Mouse (Mus musculus) Patski (cell line): ENCODE data around the gene Matk. TPM values are rescaled to one million over a fixed set of nuclear protein-coding genes. Genes with fewer than 3 reads are reported as not detected.

Experiments
- ATAC-seq: fragments of 100-300 bp; one replicate; pipeline ENCODE4 v1.8.0; 2021
- CTCF ChIA-PET: fragments of 350-600 bp; sonication (Branson Sonifier 250); formaldehyde crosslinking; loops from one replicate; lab custom pipeline; 2022; ENCODE audit warnings: inconsistent platforms; lab: Charles Lee
- POLR2A ChIA-PET: fragments of 350-600 bp; sonication (Branson Sonifier 250); formaldehyde crosslinking; loops from one replicate; lab custom pipeline; 2022; ENCODE audit warnings: antibody characterized with exemption, inconsistent platforms; lab: Charles Lee
- DNase-seq: peaks from one replicate; pipeline ENCODE4 v3.0.0-alpha.2; 2011; ENCODE audit warnings: low read depth, low spot score
- H3K27me3 ChIP-seq: fragments of 371-371 bp; one replicate; pipeline ENCODE4 v1.5.1; 2021
- CTCF ChIP-seq: fragments of 100-300 bp; IDR thresholded peaks from one replicate; pipeline ENCODE4 v1.5.1; 2021
- in situ Hi-C: fragments of 300-500 bp; cut with MboI; formaldehyde crosslinking; loops from 3 replicates; pipeline ENCODE4 v1.11.1; 2018; ENCODE audit warnings: low pct_unique_long_range_greater_than_20kb, mixed read lengths
- polyA plus RNA-seq: library from polyadenylated mRNA; unstranded; gene quantifications from one replicate; pipeline ENCODE4 v1.2.3, GENCODE M21; 2021

The Matk gene
- polyA plus RNA-seq, 1 experiment from 2014 or later = 1.5 TPM

DNA sequence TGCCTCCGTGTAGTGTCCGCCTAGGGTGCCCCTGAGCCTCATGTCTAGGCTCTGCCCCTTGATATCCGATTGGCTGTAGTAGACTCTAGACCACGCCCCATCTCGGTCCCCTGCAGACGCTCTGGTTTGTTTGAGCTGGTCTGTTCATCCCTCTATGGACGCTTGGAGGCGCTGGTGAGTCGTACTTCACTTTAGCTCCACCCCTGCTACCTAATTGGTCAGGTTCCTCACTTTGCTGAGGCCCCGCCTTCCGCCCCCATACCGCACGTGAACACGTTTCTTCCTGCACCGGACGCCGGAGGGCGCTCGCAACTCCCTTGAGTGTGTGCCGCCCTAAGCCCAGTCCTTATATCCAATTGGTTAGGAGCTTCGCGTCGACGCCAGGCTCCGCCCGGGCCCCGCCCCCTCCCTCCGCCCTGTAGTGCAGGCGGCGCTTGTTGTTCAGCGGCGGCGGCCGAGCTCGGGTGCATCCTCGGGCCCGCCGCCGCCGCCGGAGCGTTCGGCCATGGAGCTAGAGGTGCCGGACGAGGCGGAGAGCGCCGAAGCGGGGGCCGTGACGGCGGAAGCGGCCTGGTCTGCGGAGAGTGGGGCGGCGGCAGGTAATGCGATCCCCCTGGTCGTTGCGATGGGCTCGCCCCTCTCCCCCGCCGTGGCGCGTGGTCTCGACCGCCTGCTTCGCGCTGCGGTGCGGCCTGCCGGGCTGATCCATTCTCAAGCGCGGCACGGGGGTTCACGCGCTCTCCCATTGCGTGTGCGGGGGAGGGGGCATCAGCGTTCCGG lies 40.0 kb downstream of the Matk start, which contains the start of gene Pip5k1c:
Gene Pip5k1c, plus strand, starts transcription at position 410 of the 780 bp plus-strand sequence.
- in situ Hi-C loops = no loop called here
- CTCF ChIA-PET = interaction anchor here (0.7 to 2.3 kb wide), 22 partner anchors 9 to 98 kb away, joined by 3 to 32 read pairs (median 5); partner anchors contain the start of genes Cactin, Fzr1 and Hmg20b
- POLR2A ChIA-PET = interaction anchor here (0.5 to 2.1 kb wide), 2 partner anchors 28 to 700 kb away, joined by 8 read pairs; partner anchors contain the start of gene Cactin
- ATAC-seq = peak; percentile 81
- peak; percentile 98 for DNase-seq
- no peaks in the 10 kb centered on the region for H3K27me3 ChIP-seq
- TF ChIP-seq CTCF = no peak

DNA sequence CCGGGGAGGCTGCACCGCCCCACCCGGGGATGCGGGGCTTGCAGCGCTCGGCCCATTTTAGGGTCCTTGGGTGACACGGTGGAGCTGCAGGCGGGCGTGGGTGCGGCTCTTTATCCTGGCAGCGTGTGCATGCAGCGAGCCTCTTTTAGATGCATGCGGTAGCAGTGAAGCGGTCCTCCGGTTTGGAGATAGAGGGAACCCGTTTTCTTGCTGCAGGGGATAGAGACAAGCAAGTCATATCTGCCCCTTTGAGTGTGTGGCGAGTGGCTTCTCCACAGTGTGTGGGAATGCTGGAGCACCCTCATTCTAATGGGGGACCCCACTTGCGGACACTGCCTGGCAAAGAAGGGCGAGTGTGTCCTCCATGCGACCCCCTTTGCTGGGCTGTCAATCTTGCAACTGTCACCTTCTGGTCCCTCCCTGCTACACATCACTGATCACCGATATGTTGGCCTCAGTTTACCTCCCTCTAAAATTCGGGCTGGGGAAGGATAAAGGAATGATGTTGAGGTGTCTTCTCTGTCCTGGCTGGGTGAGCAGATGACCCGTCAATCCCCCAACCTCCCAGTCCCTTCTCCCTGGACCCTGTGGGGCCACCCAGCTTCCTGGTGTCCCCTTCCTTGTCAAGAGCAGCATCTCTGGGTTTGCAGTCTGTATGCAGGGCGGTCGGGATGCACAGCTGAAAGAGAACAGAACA lies 40.7 kb downstream of the Matk start:
- ChIA-PET POLR2A (interaction anchor here (2.1 kb wide), 1 partner anchor 27 kb away, joined by 8 read pairs; the partner anchor contains the start of gene Cactin), CTCF (interaction anchor here (0.7 to 2.3 kb wide), 20 partner anchors 8 to 97 kb away, joined by 3 to 32 read pairs (median 5); partner anchors contain the start of genes Cactin, Fzr1 and Hmg20b)
- DNase-seq (no peak), ATAC-seq (peak; percentile 12)
- in situ Hi-C loops = no loop called here
- no peak for TF ChIP-seq CTCF
- no peaks in the 10 kb centered on the region for H3K27me3 ChIP-seq

DNA sequence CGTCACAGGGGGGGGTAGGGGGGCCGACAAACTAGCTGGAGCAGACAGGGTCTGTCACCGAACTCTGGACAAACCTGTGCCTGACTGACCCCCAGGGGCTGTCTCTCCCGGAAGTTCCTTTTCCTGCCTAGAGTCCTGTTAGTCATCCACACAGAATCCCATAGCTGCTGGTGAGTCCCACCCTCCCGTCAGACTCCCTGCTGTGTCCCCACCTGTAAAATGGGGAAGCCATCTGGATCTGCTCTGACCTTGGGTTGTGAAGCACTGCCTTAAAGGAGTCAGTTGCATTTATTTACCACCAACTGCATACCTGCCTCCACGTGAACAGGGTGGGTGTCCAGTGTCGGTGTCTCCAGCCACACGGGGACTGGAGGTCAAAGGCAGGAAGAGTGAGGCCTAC lies 41.7 kb downstream of the Matk start:
- no peaks in the 10 kb centered on the region for H3K27me3 ChIP-seq
- in situ Hi-C loops = no loop called here
- no peak for ATAC-seq
- POLR2A ChIA-PET = no interaction called here
- CTCF ChIA-PET = no interaction called here
- DNase-seq = no peak
- TF ChIP-seq CTCF = no peak

DNA sequence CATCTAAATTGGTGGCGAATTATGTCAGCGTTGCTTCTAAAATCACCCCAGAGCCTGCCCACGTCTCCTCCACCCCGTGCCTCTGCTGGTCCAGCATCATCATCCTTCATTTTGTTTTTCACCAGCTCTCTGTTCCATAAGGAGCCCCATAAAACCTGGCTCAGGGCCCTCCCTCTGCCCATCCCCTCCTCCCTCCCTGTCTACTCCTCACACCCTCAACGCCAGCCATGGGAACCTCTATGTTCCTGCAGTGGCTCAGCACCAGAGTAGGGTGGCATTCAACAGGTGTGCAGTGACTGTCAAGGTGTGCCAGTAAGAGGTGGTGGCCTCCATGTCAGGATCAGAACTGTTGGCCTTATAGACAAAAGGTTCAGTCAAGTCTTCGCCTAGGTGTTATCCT lies 42.5 kb downstream of the Matk start:
- ATAC-seq = no peak
- CTCF ChIA-PET = interaction anchor here (2.5 kb wide), 1 partner anchor 10 kb away, joined by 15 read pairs; no protein-coding TSS in a partner anchor
- no peak for TF ChIP-seq CTCF
- in situ Hi-C loops = no loop called here
- H3K27me3 ChIP-seq = no peaks in the 10 kb centered on the region
- no peak for DNase-seq
- POLR2A ChIA-PET = no interaction called here

DNA sequence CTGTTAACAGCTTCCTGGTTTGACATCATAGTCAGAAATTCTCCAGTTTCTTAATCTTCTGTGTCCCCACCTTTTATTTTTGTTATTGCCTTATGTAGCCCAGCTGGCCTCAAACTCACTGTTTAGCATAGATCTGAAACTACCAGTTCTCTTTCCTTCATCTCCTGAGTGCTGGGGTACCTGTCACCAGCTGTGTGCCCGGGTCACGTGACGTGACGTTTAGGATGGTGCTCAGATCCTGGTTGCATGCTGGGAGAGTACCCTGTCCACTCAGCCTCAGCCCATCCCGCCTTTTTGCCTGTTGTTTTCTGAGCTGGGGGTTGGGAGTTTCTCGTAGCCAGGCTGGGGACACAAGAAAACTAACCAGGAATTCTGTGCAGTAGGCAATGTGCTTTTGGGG lies 44.5 kb downstream of the Matk start:
- POLR2A ChIA-PET = interaction anchor here (0.6 to 1.1 kb wide), 3 partner anchors 8 to 1613 kb away, joined by 3 to 4 read pairs (median 3); partner anchors contain the start of gene Hmg20b
- ATAC-seq (no peak), DNase-seq (no peak)
- in situ Hi-C loops = no loop called here
- no peak for TF ChIP-seq CTCF
- no peaks in the 10 kb centered on the region for H3K27me3 ChIP-seq
- CTCF ChIA-PET = interaction anchor here (1.7 to 2.5 kb wide), 2 partner anchors 8 kb away, joined by 7 to 15 read pairs; no protein-coding TSS in a partner anchor

DNA sequence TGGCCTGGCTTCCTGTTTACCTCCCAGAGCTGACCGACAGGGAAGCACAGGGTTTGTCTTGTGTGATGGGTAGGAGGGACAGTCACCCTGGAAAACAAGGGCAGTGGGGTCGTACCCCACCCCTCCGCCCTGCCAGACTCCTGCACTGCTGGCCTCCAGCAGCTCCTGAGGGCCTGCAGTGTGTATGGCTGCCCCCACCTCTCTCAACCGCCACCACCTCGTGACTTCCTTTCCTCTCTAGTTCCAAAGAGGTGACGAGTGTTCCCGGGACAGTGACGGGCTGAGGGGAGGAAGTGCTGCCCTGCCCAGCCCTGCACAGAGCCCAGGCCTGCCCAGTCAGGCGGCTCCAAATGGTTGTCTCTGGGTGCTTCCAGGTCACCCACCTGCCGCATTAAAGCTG lies 45.1 kb downstream of the Matk start:
- CTCF ChIA-PET = interaction anchor here (1.7 kb wide), 1 partner anchor 9 kb away, joined by 7 read pairs; no protein-coding TSS in a partner anchor
- H3K27me3 ChIP-seq = no peaks in the 10 kb centered on the region
- in situ Hi-C loops = no loop called here
- DNase-seq (no peak), ATAC-seq (no peak)
- POLR2A ChIA-PET = interaction anchor here (0.6 kb wide), 2 partner anchors 11 to 1612 kb away, joined by 3 to 4 read pairs; no protein-coding TSS in a partner anchor
- TF ChIP-seq CTCF = no peak

DNA sequence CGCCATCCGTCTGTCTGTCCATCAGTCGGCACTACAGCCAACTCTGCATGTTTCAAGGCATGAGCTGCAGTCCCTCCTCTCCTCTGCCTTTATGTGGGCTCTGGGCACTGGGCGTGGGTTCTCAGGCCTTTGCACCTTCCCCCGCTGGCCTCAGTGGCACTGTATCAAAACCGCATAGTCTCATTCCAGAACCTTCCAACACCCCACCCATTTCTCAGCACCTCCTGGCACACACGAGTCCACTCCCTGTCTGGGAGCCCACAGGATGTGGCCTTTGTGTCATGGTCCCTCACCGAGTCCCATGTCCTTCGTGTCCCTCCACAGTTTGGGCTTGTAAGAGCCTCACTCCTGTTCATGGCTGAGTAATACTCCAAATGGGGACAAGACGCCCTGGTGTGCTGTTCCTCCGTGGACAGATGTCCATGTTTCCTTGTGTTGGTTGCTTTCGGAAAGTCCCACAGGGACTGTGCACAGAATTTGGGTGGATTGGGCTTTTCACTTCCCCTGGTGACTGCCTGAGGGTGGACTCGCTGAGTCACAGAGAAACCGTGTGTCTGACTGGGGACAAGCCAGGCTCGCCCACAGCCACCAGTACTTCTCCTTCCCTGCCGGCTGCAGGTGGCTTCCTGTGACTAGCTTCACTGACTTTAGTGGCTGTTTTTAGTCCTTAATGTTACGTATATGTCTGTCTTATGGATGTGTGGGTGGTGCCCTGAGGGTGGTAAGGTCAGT lies 45.8 kb downstream of the Matk start:
- DNase-seq (no peak), ATAC-seq (no peak)
- in situ Hi-C loops = no loop called here
- no peaks in the 10 kb centered on the region for H3K27me3 ChIP-seq
- CTCF ChIA-PET = interaction anchor here (0.7 to 1.7 kb wide), 3 partner anchors 10 to 43 kb away, joined by 3 to 7 read pairs (median 3); no protein-coding TSS in a partner anchor
- POLR2A ChIA-PET = interaction anchor here (0.6 kb wide), 1 partner anchor 11 kb away, joined by 3 read pairs; no protein-coding TSS in a partner anchor
- TF ChIP-seq CTCF = no peak

DNA sequence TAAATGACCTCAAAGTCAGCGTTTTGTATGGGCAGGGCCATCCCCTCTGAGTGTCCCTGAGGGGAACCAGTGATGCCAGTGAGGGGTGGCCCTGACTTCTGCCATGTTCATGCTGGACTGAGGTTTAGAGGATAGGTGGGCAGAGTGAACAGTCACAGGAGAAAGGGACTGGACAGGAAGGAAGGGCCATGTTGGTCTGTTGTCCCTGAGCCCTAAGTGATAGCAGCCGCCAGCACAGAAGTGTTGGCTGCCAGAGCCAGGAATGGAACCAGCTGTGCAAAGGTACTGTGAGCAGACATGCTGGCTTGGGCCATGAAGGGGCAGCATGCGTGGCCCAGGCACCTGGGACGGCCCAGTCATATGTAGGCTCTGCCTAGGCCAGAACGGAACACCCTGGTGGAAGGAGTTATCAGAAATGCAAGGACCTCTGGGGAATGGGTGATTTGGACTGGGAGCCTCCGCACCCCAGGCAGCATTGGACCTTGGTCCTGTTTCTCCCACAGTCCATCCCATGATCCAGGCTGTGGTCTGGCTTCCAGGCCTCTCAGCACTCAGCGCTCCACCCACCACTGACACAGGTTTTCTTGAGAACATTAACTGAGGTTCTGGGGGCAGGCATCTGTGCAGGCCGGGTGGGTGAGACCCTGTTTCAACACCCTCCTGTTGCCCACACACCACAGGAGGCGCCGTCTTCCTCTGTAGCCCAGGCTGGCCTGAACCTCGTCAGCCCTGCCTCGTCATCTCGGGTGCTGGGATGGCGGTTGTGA lies 47.0 kb downstream of the Matk start:
- no peaks in the 10 kb centered on the region for H3K27me3 ChIP-seq
- in situ Hi-C loops = no loop called here
- ChIA-PET CTCF (interaction anchor here (0.7 to 3.1 kb wide), 3 partner anchors 7 to 42 kb away, joined by 3 to 15 read pairs (median 3); partner anchors contain the start of gene Pip5k1c), POLR2A (no interaction called here)
- no peak for ATAC-seq
- no peak for TF ChIP-seq CTCF
- no peak for DNase-seq

DNA sequence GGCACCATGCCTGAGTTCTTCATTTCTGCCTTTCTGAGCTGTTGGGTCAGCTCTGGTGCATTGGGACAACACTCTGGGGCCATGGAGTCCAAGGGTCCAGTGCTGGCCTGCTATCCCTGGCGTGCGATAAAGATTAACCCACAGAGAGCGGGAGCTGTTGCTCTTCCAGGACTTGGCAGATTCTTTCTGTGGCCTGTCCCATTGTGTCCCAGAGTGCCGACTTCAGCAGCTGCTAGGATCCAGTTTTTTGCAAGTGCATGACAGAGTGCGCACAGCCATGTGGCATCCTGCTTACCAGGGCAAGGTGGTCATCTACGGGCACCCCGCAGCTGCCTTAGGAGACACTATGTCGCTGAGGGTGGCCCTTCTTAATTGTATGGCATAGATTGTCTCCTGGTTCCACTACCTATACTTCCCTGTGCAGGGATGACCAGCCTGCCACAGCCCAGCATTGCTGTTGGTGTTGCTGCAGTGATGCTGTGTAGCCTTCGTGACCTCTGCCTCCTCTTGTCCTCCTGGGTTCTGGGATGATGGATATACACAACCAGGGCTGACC lies 47.7 kb downstream of the Matk start:
- DNase-seq (no peak), ATAC-seq (no peak)
- ChIA-PET POLR2A (no interaction called here), CTCF (interaction anchor here (3.1 kb wide), 1 partner anchor 7 kb away, joined by 15 read pairs; the partner anchor contains the start of gene Pip5k1c)
- H3K27me3 ChIP-seq = no peaks in the 10 kb centered on the region
- TF ChIP-seq CTCF = no peak
- in situ Hi-C loops = no loop called here
